In the genomic region with DNA sequence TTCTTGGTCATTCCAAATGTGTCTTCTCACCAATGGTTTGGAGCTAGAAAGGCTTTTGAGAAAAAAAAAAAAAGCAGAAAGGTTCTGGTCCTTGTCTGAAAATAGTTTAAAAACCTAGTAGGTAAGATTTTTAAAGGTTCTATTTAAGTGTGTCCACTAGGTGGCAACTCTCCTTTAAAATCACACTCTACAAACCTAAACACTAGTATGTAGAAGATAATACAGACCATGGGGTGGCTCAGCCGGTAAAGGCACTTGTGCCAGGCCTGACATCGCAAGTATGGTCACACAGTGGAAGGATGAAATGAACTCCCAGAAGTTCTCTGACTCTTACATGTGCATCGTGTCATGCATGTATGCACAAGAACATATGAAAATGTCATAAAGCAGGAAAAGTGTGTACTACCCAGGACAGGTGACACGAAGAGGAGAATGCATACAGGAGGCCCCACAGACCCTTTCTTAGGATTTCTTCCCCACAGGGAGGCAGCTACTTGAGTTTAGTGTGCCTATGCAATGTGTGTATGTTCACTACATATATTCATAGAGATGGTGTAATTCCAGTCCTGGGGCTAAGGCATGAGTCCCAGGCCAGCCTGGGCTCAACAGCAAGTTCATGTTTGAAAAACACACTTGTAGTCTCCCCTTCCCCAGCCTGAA, we compare ENCODE assay signal across 8 mouse cellular contexts. TPM values are rescaled to one million over a fixed set of nuclear protein-coding genes. Genes with fewer than 3 reads are reported as not detected.
A peak's percentile ranks its signal among the peaks of the same experiment; 100 is the strongest.
DNase-seq lines count a peak whose midpoint lies in the region; ATAC-seq lines count a peak whose summit lies in the region.

No protein-coding gene starts in this region.

- H3K27me3 ChIP-seq in splenic B cell, adult 2 months (ENCODE audit: control insufficient read depth, insufficient read depth, low read length, poor library complexity, severe bottlenecking) = no peaks in the 10 kb centered on the region

- H3K36me3 ChIP-seq in splenic B cell, adult 2 months (ENCODE audit: control insufficient read depth, insufficient read depth, low read length, poor library complexity, severe bottlenecking) = peaks cover 5% of the 10 kb centered on the region

- peak; percentile 40; the same call in 1 of the 2 replicates for ATAC-seq in granulocyte monocyte progenitor cell, adult 5-6 weeks (replicated peaks; ENCODE audit: poor library complexity, severe bottlenecking)

- peak; percentile 34 for DNase-seq in heart, adult 8-10 months (ENCODE audit: low spot score)
- no peak for DNase-seq in heart, postnatal 4 days
- DNase-seq in 3T3-L1 (ENCODE audit: low read depth, low spot score) (peak; percentile 64), MN1 (ENCODE audit: low spot score) (peak; percentile 64)
- peak; percentile 32 for DNase-seq in splenic B cell, adult 2 months (ENCODE audit: low read depth, low spot score)
- DNase-seq in kidney, postnatal 10 days = no peak
- no peak for DNase-seq in adrenal gland, adult 8-10 months

RNA-seq across cellular contexts. Expression of gene Tmprss12, which starts 17.3 kb away (rescaled TPM):
- total RNA-seq in heart, adult 8-10 months (2022) = not detected
- not detected for total RNA-seq in heart, postnatal 4 days (2021)
- total RNA-seq in granulocyte monocyte progenitor cell, adult 5-6 weeks (2014; fragmentation: Nextera tagmentation) = not detected in 2 replicates
- not detected in 2 replicates for total RNA-seq in granulocyte monocyte progenitor cell, adult 5-6 weeks (2017)
- total RNA-seq in adrenal gland, adult 8-10 months (2022) = not detected

RNA-seq across cellular contexts. Expression of gene Atf1, which starts 35.8 kb away (rescaled TPM):
- 10 to 100 TPM; 51.7 to 67.5 (median 61.6) TPM for total RNA-seq in heart, adult 8-10 months (2022)
- 10 to 100 TPM; 54.8 to 57.7 TPM for total RNA-seq in heart, postnatal 4 days (2021)
- total RNA-seq in granulocyte monocyte progenitor cell, adult 5-6 weeks (2014; fragmentation: Nextera tagmentation) = 56.7 and 75.0 TPM in 2 replicates
- 62.3 and 63.0 TPM in 2 replicates for total RNA-seq in granulocyte monocyte progenitor cell, adult 5-6 weeks (2017)
- 10 to 100 TPM; 61.9 to 72.1 (median 66.3) TPM for total RNA-seq in adrenal gland, adult 8-10 months (2022)

RNA-seq across cellular contexts. Expression of gene Mettl7a1, which starts 40.6 kb away (rescaled TPM):
- 10 to 100 TPM; 51.7 to 63.4 (median 54.3) TPM for total RNA-seq in heart, adult 8-10 months (2022)
- total RNA-seq in heart, postnatal 4 days (2021) = 10 to 100 TPM in 1 of 2 experiments, 1 to 10 TPM in 1; 8.8 to 13.1 TPM
- 24.4 and 27.4 TPM in 2 replicates for total RNA-seq in granulocyte monocyte progenitor cell, adult 5-6 weeks (2014; fragmentation: Nextera tagmentation)
- 50.9 and 53.6 TPM in 2 replicates for total RNA-seq in granulocyte monocyte progenitor cell, adult 5-6 weeks (2017)
- total RNA-seq in adrenal gland, adult 8-10 months (2022) = 100 to 1,000 TPM in 3 of 4 experiments, 10 to 100 TPM in 1; 80.4 to 134 (median 120) TPM

Comparison
In these comparisons a context has a peak if more than half of its experiments do, and no peak if none do; other contexts are left out.
1. DNase-seq: peak in heart, adult 8-10 months (single experiment), 3T3-L1 (single experiment), MN1 (single experiment) and splenic B cell, adult 2 months (single experiment); none in heart, postnatal 4 days (single experiment), kidney, postnatal 10 days (single experiment) and adrenal gland, adult 8-10 months (single experiment).